Mouse (Mus musculus) heart, embryonic 16.5 days (tissue): Measurements from ENCODE around the gene Rexo4. TPM values are rescaled to one million over a fixed set of nuclear protein-coding genes. Genes with fewer than 3 reads are reported as not detected.

Source experiments
- ATAC-seq: fragments of 200-750 bp; cut with Nextera tagmentation; replicated peaks from 2 replicates; pipeline ENCODE4 v1.8.0; 2017; ENCODE audit warnings: moderate number of reproducible peaks; ENCODE audit not compliant: insufficient read depth, low FRiP score; ENCODE audit errors: extremely low read depth
- H3K27ac ChIP-seq: fragments of 300-500 bp; sonication (generic); 2 replicates; pipeline ENCODE4 v1.5.1; 2014; ENCODE audit warnings: mild to moderate bottlenecking, low read length, control low read depth, moderate library complexity
- H3K27me3 ChIP-seq: fragments of 300-500 bp; sonication (generic); 2 replicates; pipeline ENCODE4 v1.6.1; 2014; ENCODE audit warnings: low read length, mixed read lengths; ENCODE audit not compliant: control insufficient read depth, insufficient read depth
- H3K36me3 ChIP-seq: fragments of 300-500 bp; sonication (generic); 2 replicates; pipeline ENCODE4 v1.6.1; 2014; ENCODE audit not compliant: control insufficient read depth, insufficient read depth
- H3K4me1 ChIP-seq: fragments of 300-500 bp; sonication (generic); 2 replicates; pipeline ENCODE4 v1.6.1; 2014; ENCODE audit warnings: low read length, mixed read lengths; ENCODE audit not compliant: control insufficient read depth, insufficient read depth
- H3K4me2 ChIP-seq: fragments of 300-500 bp; sonication (generic); 2 replicates; pipeline ENCODE4 v1.6.1; 2014; ENCODE audit warnings: low read depth, mild to moderate bottlenecking, control low read depth, low read length
- H3K4me3 ChIP-seq: fragments of 300-500 bp; sonication (generic); 2 replicates; pipeline ENCODE4 v1.5.1; 2014; ENCODE audit warnings: mild to moderate bottlenecking, control low read depth, low read length
- H3K9ac ChIP-seq: fragments of 300-500 bp; sonication (generic); 2 replicates; pipeline ENCODE4 v1.6.1; 2014; ENCODE audit warnings: low read length, control low read depth
- H3K9me3 ChIP-seq: fragments of 300-500 bp; sonication (generic); replicated peaks from 2 replicates; pipeline ENCODE4 v1.6.1; 2016; ENCODE audit warnings: low read length; ENCODE audit not compliant: control insufficient read depth
- whole genome bisulfite sequencing: fragments of 180-500 bp; shearing (Covaris S2); extraction: QIAGEN DNeasy Blood & Tissue Kit; methylation state at CpG from one replicate; pipeline ENCODE4 v1.1.7; 2014; 5-methylcytosine and 5-hydroxymethylcytosine counted together
- polyA plus RNA-seq: library from polyadenylated mRNA; unstranded; fragments of >200 nt; fragmentation: Nextera tagmentation; extraction: Ambion mirVana; gene quantifications from 2 replicates; pipeline ENCODE4 v1.2.1, GENCODE M21; 2015

Gene Rexo4
- polyA plus RNA-seq, 1 experiment from 2014 or later = 31.3 TPM

GRCm38 (mm10) chr2:26932473-26933303, 31.5 kb downstream of the Rexo4 start:
- peak overlapping the region; percentile 95 for H3K27ac ChIP-seq
- peak overlapping the region; percentile 100 for H3K9ac ChIP-seq
- no peaks in the 10 kb centered on the region for H3K9me3 ChIP-seq
- H3K27me3 ChIP-seq = no peaks in the 10 kb centered on the region
- H3K36me3 ChIP-seq = peaks cover 13% of the 10 kb centered on the region
- peak overlapping the region; percentile 87 for H3K4me2 ChIP-seq
- H3K4me3 ChIP-seq = peak overlapping the region; percentile 99
- WGBS = under 1% methylated on average over 48 of the region's 49 CpGs
- peaks cover 29% of the 10 kb centered on the region for H3K4me1 ChIP-seq
- ATAC-seq = no peak; the same call in none of the 2 replicates

- Histone ChIP-seq H3K4me1 (peaks cover 29% of the 10 kb centered on the region), H3K4me3 (no peak overlapping the region), H3K9ac (peak overlapping the region; percentile 25; the same call in 1 of the 2 replicates), H3K27ac (no peak overlapping the region), H3K9me3 (no peaks in the 10 kb centered on the region), H3K27me3 (no peaks in the 10 kb centered on the region), H3K4me2 (no peak overlapping the region), H3K36me3 (peaks cover 30% of the 10 kb centered on the region)
- no peak for ATAC-seq
- 48% methylated on average over 1 of the region's 1 CpGs for WGBS
Measured at GRCm38 (mm10) chr2:26930390-26930789, 33.8 kb downstream of the Rexo4 start.

- Histone ChIP-seq H3K4me3 (no peak overlapping the region), H3K27me3 (no peaks in the 10 kb centered on the region), H3K9me3 (no peaks in the 10 kb centered on the region), H3K4me1 (peaks cover 29% of the 10 kb centered on the region), H3K4me2 (no peak overlapping the region), H3K9ac (no peak overlapping the region), H3K36me3 (peaks cover 53% of the 10 kb centered on the region), H3K27ac (no peak overlapping the region)
- WGBS = 80% methylated on average over 6 of the region's 6 CpGs
- no peak for ATAC-seq
Measured at GRCm38 (mm10) chr2:26927745-26928476, 36.3 kb downstream of the Rexo4 start.

GRCm38 (mm10) chr2:26921784-26922183, 42.4 kb downstream of the Rexo4 start:
- Histone ChIP-seq H3K4me1 (peaks cover 20% of the 10 kb centered on the region), H3K4me3 (no peak overlapping the region), H3K4me2 (no peak overlapping the region), H3K9me3 (no peaks in the 10 kb centered on the region), H3K9ac (no peak overlapping the region), H3K27ac (peak overlapping the region; percentile 76), H3K27me3 (no peaks in the 10 kb centered on the region), H3K36me3 (peaks cover 75% of the 10 kb centered on the region)
- WGBS = 29% methylated on average over 9 of the region's 9 CpGs
- ATAC-seq = 0 out of 2 replicates have a peak, but pooled peaks have one; percentile 50

GRCm38 (mm10) chr2:26920190-26920855, 43.9 kb downstream of the Rexo4 start:
- Histone ChIP-seq H3K27ac (no peak overlapping the region), H3K36me3 (peaks cover 61% of the 10 kb centered on the region), H3K27me3 (no peaks in the 10 kb centered on the region), H3K9ac (no peak overlapping the region), H3K9me3 (no peaks in the 10 kb centered on the region), H3K4me3 (no peak overlapping the region), H3K4me2 (no peak overlapping the region), H3K4me1 (peaks cover 25% of the 10 kb centered on the region)
- ATAC-seq = no peak
- 81% methylated on average over 6 of the region's 6 CpGs for WGBS

- Histone ChIP-seq H3K9ac (no peak overlapping the region), H3K4me2 (no peak overlapping the region), H3K36me3 (peaks cover 54% of the 10 kb centered on the region), H3K9me3 (no peaks in the 10 kb centered on the region), H3K27me3 (no peaks in the 10 kb centered on the region), H3K4me3 (no peak overlapping the region), H3K27ac (no peak overlapping the region), H3K4me1 (peaks cover 29% of the 10 kb centered on the region)
- 76% methylated on average over 3 of the region's 3 CpGs for WGBS
- ATAC-seq = no peak
Measured at GRCm38 (mm10) chr2:26919684-26920083, 44.5 kb downstream of the Rexo4 start.

GRCm38 (mm10) chr2:26916738-26917137, 47.4 kb downstream of the Rexo4 start:
- Histone ChIP-seq H3K36me3 (peaks cover 57% of the 10 kb centered on the region), H3K27me3 (no peaks in the 10 kb centered on the region), H3K4me1 (peaks cover 28% of the 10 kb centered on the region), H3K27ac (peak overlapping the region; percentile 78), H3K9me3 (no peaks in the 10 kb centered on the region), H3K4me3 (peak overlapping the region; percentile 78), H3K9ac (peak overlapping the region; percentile 76), H3K4me2 (peak overlapping the region; percentile 98)
- ATAC-seq = peak; percentile 11
- under 1% methylated on average over 13 of the region's 13 CpGs for WGBS

GRCm38 (mm10) chr2:26915927-26916728, 48.1 kb downstream of the Rexo4 start, which contains the start of the genes Surf2 and Surf1:
Gene Surf2 (plus strand): TSS chr2:26916367.
Gene Surf1 (minus strand): TSS chr2:26916530.
- ATAC-seq = peak; percentile 73
- no peaks in the 10 kb centered on the region for H3K9me3 ChIP-seq
- H3K4me1 ChIP-seq = peaks cover 28% of the 10 kb centered on the region
- peak within 1 kb of the TSS; percentile 78 for H3K4me3 ChIP-seq
- H3K36me3 ChIP-seq = peaks cover 50% of the 10 kb centered on the region
- no peaks in the 10 kb centered on the region for H3K27me3 ChIP-seq
- WGBS = 2% methylated on average over 47 of the region's 47 CpGs
- H3K9ac ChIP-seq = peak within 1 kb of the TSS; percentile 76
- peak within 1 kb of the TSS; percentile 78 for H3K27ac ChIP-seq
- H3K4me2 ChIP-seq = peak within 1 kb of the TSS; percentile 98
